Mouse (Mus musculus): ENCODE results near the gene Dhx30.

DNA sequence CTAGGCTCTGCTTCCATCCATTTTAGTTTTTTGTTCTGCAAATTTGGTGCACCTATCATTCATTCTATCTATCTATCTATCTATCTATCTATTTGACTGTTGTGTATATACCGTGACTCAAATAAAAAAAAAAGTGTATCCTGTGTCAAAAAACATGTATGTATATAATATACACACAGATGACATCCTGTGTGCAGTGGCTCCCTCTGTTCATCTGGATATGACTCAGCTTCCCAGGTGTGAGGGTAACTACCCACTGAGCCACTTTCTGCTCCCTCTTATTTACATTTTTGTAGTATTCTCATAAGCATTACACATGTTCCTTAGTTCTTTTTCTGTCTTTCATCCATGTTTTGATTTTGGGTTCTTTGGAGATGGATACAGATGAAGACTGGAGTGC lies 24.5 kb upstream of the Dhx30 start:
- no peak for TF ChIP-seq CTCF (IDR thresholded peaks at IDR 0.05; ENCODE audit: low read depth, low read length)
- no peak for TF ChIP-seq TAL1 (conservative IDR thresholded peaks at IDR 0.05; ENCODE audit: low read depth, low read length)
- no peak for TF ChIP-seq GATA1 (IDR thresholded peaks at IDR 0.05; ENCODE audit: borderline replicate concordance, low read length)
- TF ChIP-seq POLR2AphosphoS5 (IDR thresholded peaks at IDR 0.05; ENCODE audit: insufficient replicate concordance, low read depth, low read length), result no peak

Measured in G1E (cell line).